Mouse (Mus musculus): ENCODE data around the gene Tmc6.

GRCm38 (mm10) chr11:117749414-117749813 lies 32.6 kb downstream of the Tmc6 start:
- TF ChIP-seq ZC3H11A (IDR thresholded peaks at IDR 0.05; ENCODE audit: borderline replicate concordance, low read depth, low read length) (no peak), HCFC1 (IDR thresholded peaks at IDR 0.05; ENCODE audit: borderline replicate concordance, insufficient read depth, low read length) (no peak), CHD2 (IDR thresholded peaks at IDR 0.05; ENCODE audit: low read depth, low read length) (no peak), ZNF384 (IDR thresholded peaks at IDR 0.05; ENCODE audit: low read depth, low read length) (no peak)

Data from ES-E14 (cell line).